In genomic region chr14:21550576-21550975, GRCm38 (mm10) we compare ENCODE assay signal across 32 mouse cellular contexts.
DNase-seq lines count a peak whose midpoint lies in the region; ATAC-seq and TF ChIP-seq lines count a peak whose summit lies in the region.
"Had no signal": no experiment of that assay in that cellular context is flagged by ENCODE, and none has a peak within 500 bp of the region (broad histone marks: within the 10 kb centered on the region; RNA-seq: fewer than 3 reads in every experiment).

No protein-coding gene starts in this region.

- H3K27ac ChIP-seq in lung, postnatal 0 days (ENCODE audit: low read length): no peak overlapping the region
- no peak overlapping the region for H3K27ac ChIP-seq in midbrain, embryonic 15.5 days
- H3K27ac ChIP-seq: embryonic facial prominence, embryonic 10.5 days; embryonic facial prominence, embryonic 13.5 days; forebrain, embryonic 13.5 days; heart, embryonic 15.5 days; hindbrain, embryonic 10.5 days; hindbrain, embryonic 14.5 days; hindbrain, postnatal 0 days had no signal

- no peaks in the 10 kb centered on the region for H3K36me3 ChIP-seq in lung, postnatal 0 days (ENCODE audit: insufficient read depth, low read length)
- no peaks in the 10 kb centered on the region for H3K36me3 ChIP-seq in midbrain, embryonic 15.5 days (replicated peaks)
- H3K36me3 ChIP-seq: embryonic facial prominence, embryonic 10.5 days; embryonic facial prominence, embryonic 13.5 days; heart, embryonic 12.5 days; heart, embryonic 15.5 days; hindbrain, embryonic 10.5 days had no signal

- no peaks in the 10 kb centered on the region for H3K9me3 ChIP-seq in lung, postnatal 0 days (ENCODE audit: low read length)
- no peaks in the 10 kb centered on the region for H3K9me3 ChIP-seq in midbrain, embryonic 15.5 days
- H3K9me3 ChIP-seq: embryonic facial prominence, embryonic 10.5 days; embryonic facial prominence, embryonic 13.5 days; forebrain, embryonic 13.5 days; G1E; heart, embryonic 12.5 days; heart, embryonic 15.5 days; hindbrain, embryonic 10.5 days had no signal

- DNase-seq in frontal cortex, postnatal 25 days (ENCODE audit: low spot score in 2 of 2): no peak
- DNase-seq in kidney, postnatal 4 days: peak; percentile 35 to 45
- DNase-seq in kidney, adult 9 months: no peak
- peak; percentile 22 for DNase-seq in lung, postnatal 36 days
- no peak for DNase-seq in lung, postnatal 0 days (ENCODE audit: low spot score)
- DNase-seq in brain, adult 2 months (ENCODE audit: low read depth, low spot score): peak; percentile 61
- DNase-seq: adrenal gland, adult 2 months; adrenal gland, postnatal 14 days; B cell, adult 2 months; cerebellum, adult 11-12 months; cerebellum, adult 8-10 months; cerebellum, postnatal 10 days; cerebellum, postnatal 36 days; embryo, embryonic 11 days; gastrocnemius, postnatal 25 days; heart, adult 18-20 months; heart, postnatal 10 days; heart, postnatal 36 days had no signal

- H3K27me3 ChIP-seq in lung, postnatal 0 days (replicated peaks; ENCODE audit: insufficient read depth, low read length): no peaks in the 10 kb centered on the region
- no peaks in the 10 kb centered on the region for H3K27me3 ChIP-seq in midbrain, embryonic 15.5 days (replicated peaks)
- H3K27me3 ChIP-seq: CH12.LX; embryonic facial prominence, embryonic 13.5 days; forebrain, embryonic 13.5 days; heart, embryonic 12.5 days; heart, embryonic 15.5 days had no signal

- 0 out of 2 replicates have a peak, but pooled peaks have one; percentile 11 for ATAC-seq in frontal cortex, adult (ENCODE audit: low TSS enrichment)
- ATAC-seq in lung, postnatal 0 days: no peak
- no peak for ATAC-seq in midbrain, embryonic 15.5 days (replicated peaks)
- ATAC-seq: forebrain, embryonic 13.5 days; forebrain, embryonic 16.5 days; hindbrain, postnatal 0 days had no signal

- H3K4me3 ChIP-seq in lung, postnatal 0 days (ENCODE audit: low read depth, low read length): no peak overlapping the region
- no peak overlapping the region for H3K4me3 ChIP-seq in midbrain, embryonic 15.5 days
- H3K4me3 ChIP-seq: embryonic facial prominence, embryonic 10.5 days; embryonic facial prominence, embryonic 13.5 days; erythroblast, embryonic 14.5 days; forebrain, embryonic 13.5 days; heart, embryonic 12.5 days; heart, embryonic 15.5 days; hindbrain, embryonic 10.5 days had no signal

- no peak for TF ChIP-seq CTCF in lung, postnatal 0 days (IDR thresholded peaks at IDR 0.05)

- WGBS in lung, postnatal 0 days: 66% methylated on average over 7 of the region's 7 CpGs
- WGBS in midbrain, embryonic 15.5 days: 87% methylated on average over 7 of the region's 7 CpGs

- no peak for TF ChIP-seq EP300 in lung, postnatal 0 days (IDR thresholded peaks at IDR 0.05)

- peaks cover 3% of the 10 kb centered on the region; the same call in 1 of the 2 replicates for H3K4me1 ChIP-seq in lung, postnatal 0 days (ENCODE audit: insufficient read depth, low read depth, low read length)
- peaks cover 60% of the 10 kb centered on the region for H3K4me1 ChIP-seq in midbrain, embryonic 15.5 days

- H3K4me2 ChIP-seq in lung, postnatal 0 days (replicated peaks; ENCODE audit: low read depth, low read length): no peak overlapping the region
- no peak overlapping the region for H3K4me2 ChIP-seq in midbrain, embryonic 15.5 days
- H3K4me2 ChIP-seq: embryonic facial prominence, embryonic 13.5 days; forebrain, embryonic 13.5 days; heart, embryonic 12.5 days; heart, embryonic 15.5 days; hindbrain, embryonic 14.5 days had no signal

- H3K9ac ChIP-seq in lung, postnatal 0 days (replicated peaks; ENCODE audit: low read depth): no peak overlapping the region
- H3K9ac ChIP-seq in midbrain, embryonic 15.5 days: no peak overlapping the region
- H3K9ac ChIP-seq: embryonic facial prominence, embryonic 13.5 days; forebrain, embryonic 13.5 days; heart, embryonic 12.5 days; heart, embryonic 15.5 days; hindbrain, embryonic 14.5 days had no signal

Comparison
In these comparisons a context has a peak if more than half of its experiments do, and no peak if none do; other contexts are left out.
1. DNase-seq: peak in kidney, postnatal 4 days (2 of 2), lung, postnatal 36 days (single experiment) and brain, adult 2 months (single experiment); none in frontal cortex, postnatal 25 days (0 of 2), kidney, adult 9 months (single experiment) and lung, postnatal 0 days (single experiment).